Mouse (Mus musculus) activated CD4-positive, CD25-positive, alpha-beta regulatory T cell, adult 4 months (primary cell): ENCODE data around the gene Gcnt7. TPM values are rescaled to one million over a fixed set of nuclear protein-coding genes. Genes with fewer than 3 reads are reported as not detected.

ENCODE experiments used
- ATAC-seq: one replicate; pipeline ENCODE4 v1.8.0; 2017
- polyA plus RNA-seq, 2 experiments: library from polyadenylated mRNA; unstranded; fragments of 100-300 nt; shearing (Covaris generic); gene quantifications; one replicate each; pipeline ENCODE4 v1.2.1; 2017

The Gcnt7 gene
- 1 to 10 TPM; 4.0 to 7.4 TPM for polyA plus RNA-seq

- no peak for ATAC-seq
These were observed at the start of gene Gcnt7 for GRCm38 (mm10) chr2:172458496-172458895. Gene Gcnt7 (minus strand): TSS chr2:172458596.

GRCm38 (mm10) chr2:172506121-172506520 is 47.7 kb upstream of the Gcnt7 start:
- ATAC-seq = no peak

- no peak for ATAC-seq
These were observed 43.8 kb upstream of the Gcnt7 start for GRCm38 (mm10) chr2:172502168-172502567.

GRCm38 (mm10) chr2:172501341-172501740 is 42.9 kb upstream of the Gcnt7 start:
- ATAC-seq = no peak

- ATAC-seq = no peak
These were observed 42.4 kb upstream of the Gcnt7 start for GRCm38 (mm10) chr2:172500752-172501316.

- no peak for ATAC-seq
These were observed 40.4 kb upstream of the Gcnt7 start for GRCm38 (mm10) chr2:172498823-172499222.

GRCm38 (mm10) chr2:172496736-172497345 is 38.4 kb upstream of the Gcnt7 start:
- no peak for ATAC-seq

GRCm38 (mm10) chr2:172484696-172485370 is 26.4 kb upstream of the Gcnt7 start:
- ATAC-seq = no peak

- ATAC-seq = no peak
These were observed 25.5 kb upstream of the Gcnt7 start for GRCm38 (mm10) chr2:172483766-172484413.

GRCm38 (mm10) chr2:172481654-172482385 is 23.4 kb upstream of the Gcnt7 start:
- ATAC-seq = no peak

- ATAC-seq = no peak
These were observed 21.9 kb upstream of the Gcnt7 start for GRCm38 (mm10) chr2:172480296-172480695.

- ATAC-seq = peak; percentile 29
These were observed 19.5 kb upstream of the Gcnt7 start for GRCm38 (mm10) chr2:172477860-172478259.

- no peak for ATAC-seq
These were observed 19.0 kb upstream of the Gcnt7 start for GRCm38 (mm10) chr2:172477350-172477749.

GRCm38 (mm10) chr2:172476707-172477260 is 18.4 kb upstream of the Gcnt7 start:
- ATAC-seq = peak; percentile 24

- ATAC-seq = no peak
These were observed 16.6 kb upstream of the Gcnt7 start for GRCm38 (mm10) chr2:172474970-172475369.

- ATAC-seq = no peak
These were observed 15.2 kb upstream of the Gcnt7 start for GRCm38 (mm10) chr2:172473591-172473990.

- ATAC-seq = no peak
These were observed 13.9 kb upstream of the Gcnt7 start, which contains the start of gene Fam209 for GRCm38 (mm10) chr2:172472318-172472717. Gene Fam209 (plus strand): TSS chr2:172472520.

- no peak for ATAC-seq
These were observed 10.0 kb upstream of the Gcnt7 start for GRCm38 (mm10) chr2:172468346-172468819.

GRCm38 (mm10) chr2:172467206-172467605 is 8.8 kb upstream of the Gcnt7 start:
- no peak for ATAC-seq

GRCm38 (mm10) chr2:172466427-172467132 is 8.2 kb upstream of the Gcnt7 start:
- no peak for ATAC-seq

GRCm38 (mm10) chr2:172462813-172463212 is 4.4 kb upstream of the Gcnt7 start:
- ATAC-seq = no peak

GRCm38 (mm10) chr2:172460647-172461046 is 2.3 kb upstream of the Gcnt7 start:
- no peak for ATAC-seq
